Mouse (Mus musculus) embryonic fibroblast, embryonic 13.5 days (primary cell): ENCODE results near the gene 9530003J23Rik. TPM values are rescaled to one million over a fixed set of nuclear protein-coding genes. Genes with fewer than 3 reads are reported as not detected.
"Not testable (repeated sequence)": the region's sequence is repeated elsewhere in the genome, so short reads cannot be mapped to it uniquely, and the experiment has no call there.

ENCODE experiments used
- H3K27ac ChIP-seq: 2 replicates; pipeline ENCODE4 v1.5.1; 2012; ENCODE audit warnings: low read length, control low read depth, inconsistent platforms; ENCODE audit not compliant: insufficient read depth
- H3K4me1 ChIP-seq: 2 replicates; pipeline ENCODE4 v1.6.1; 2011; ENCODE audit warnings: low read length; ENCODE audit not compliant: control insufficient read depth, insufficient read depth
- H3K4me3 ChIP-seq: 2 replicates; pipeline ENCODE4 v1.5.1; 2011; ENCODE audit warnings: mild to moderate bottlenecking, control low read depth, low read length; ENCODE audit not compliant: insufficient read depth
- CTCF ChIP-seq: IDR thresholded peaks from 2 replicates; pipeline ENCODE4 v1.5.1; 2011; ENCODE audit warnings: mild to moderate bottlenecking, control low read depth, low read length, moderate library complexity, borderline replicate concordance; ENCODE audit not compliant: insufficient read depth
- POLR2A ChIP-seq: IDR thresholded peaks from 2 replicates; pipeline ENCODE4 v1.6.1; 2011; ENCODE audit warnings: low read depth, mild to moderate bottlenecking, control low read depth, low read length, moderate library complexity
- polyA plus RNA-seq: library from polyadenylated mRNA; stranded (reverse); fragments of >200 nt; gene quantifications from 2 replicates; pipeline ENCODE4 v1.2.4, GENCODE M21; 2011; ENCODE audit warnings: low read depth; ENCODE audit not compliant: missing spikeins, insufficient read length

9530003J23Rik gene
- polyA plus RNA-seq, 1 experiment, result not detected

DNA sequence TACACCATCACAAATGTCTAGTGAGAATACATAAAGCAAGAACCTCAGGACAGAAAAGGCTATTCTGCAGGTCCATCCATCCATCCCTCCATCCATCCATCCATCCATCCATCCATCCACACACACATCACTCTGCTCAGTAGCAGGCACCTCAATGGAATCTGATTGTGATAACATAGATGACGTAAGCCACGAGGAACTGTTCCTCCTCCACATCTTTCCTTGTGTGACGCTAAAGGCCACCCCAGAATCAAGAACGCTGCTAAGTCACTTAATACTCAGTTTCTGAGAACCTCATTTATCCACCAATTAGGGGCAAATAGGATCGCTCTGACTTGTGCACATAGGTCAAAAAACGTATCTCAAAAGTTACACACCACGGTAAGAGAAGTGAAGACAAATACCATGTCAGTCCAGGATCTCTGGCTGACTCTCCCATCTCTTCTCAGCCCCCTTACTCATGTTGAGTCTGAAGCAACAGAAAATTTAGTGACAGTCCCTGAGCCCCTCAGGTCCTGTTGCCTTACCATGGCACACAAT, 42.9 kb upstream of the 9530003J23Rik start:
- TF ChIP-seq POLR2A, result no peak
- TF ChIP-seq CTCF, result no peak
- no peak overlapping the region for H3K4me3 ChIP-seq

DNA sequence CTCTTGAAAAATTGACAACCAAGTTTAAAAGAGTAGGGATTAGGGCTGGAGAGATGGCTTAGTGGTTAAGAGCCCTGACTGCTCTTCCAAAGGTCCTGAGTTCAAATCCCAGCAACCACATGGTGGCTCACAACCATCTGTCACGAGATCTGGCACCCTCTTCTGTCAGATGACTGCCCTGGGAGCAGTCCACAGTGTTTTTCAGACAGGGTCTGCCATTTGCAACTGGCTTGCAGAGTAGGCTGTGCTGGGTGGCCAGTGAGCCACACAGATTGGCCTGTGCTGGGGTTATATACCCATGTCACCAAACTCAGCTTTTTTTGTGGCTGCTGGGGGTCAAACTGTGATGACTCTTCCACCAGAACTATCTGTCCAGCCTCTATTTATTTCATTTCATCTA, 41.5 kb upstream of the 9530003J23Rik start:
- TF ChIP-seq CTCF (no peak), POLR2A (no peak)
- no peaks in the 10 kb centered on the region for H3K4me1 ChIP-seq

More for the DNA sequence above, 42.9 kb upstream of the 9530003J23Rik start:
- H3K27ac ChIP-seq, result no peak overlapping the region
- H3K4me1 ChIP-seq, result no peaks in the 10 kb centered on the region

DNA sequence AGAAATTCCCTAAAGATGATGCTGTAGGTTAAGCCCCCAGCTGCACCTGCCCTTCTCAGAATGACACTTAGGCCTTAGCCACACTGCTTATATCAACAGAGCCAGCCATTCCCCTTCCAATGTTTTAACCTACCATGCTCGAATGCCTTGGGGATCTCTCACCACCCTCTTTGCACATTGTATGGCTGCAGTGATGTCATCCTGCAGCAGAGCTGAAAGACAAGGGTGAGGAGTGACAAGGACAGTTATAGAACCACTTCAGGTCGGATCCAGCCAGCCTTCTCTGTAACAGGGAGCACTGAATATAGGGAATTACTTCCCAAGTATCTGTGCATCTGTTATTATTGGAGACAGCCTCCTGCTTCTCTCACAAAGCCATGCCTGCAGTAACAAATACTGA, 40.0 kb upstream of the 9530003J23Rik start:
- not testable (repeated sequence) for H3K27ac ChIP-seq, H3K4me3 ChIP-seq, H3K4me1 ChIP-seq

More for the DNA sequence above, 41.5 kb upstream of the 9530003J23Rik start:
- Histone ChIP-seq H3K4me3 (no peak overlapping the region), H3K27ac (no peak overlapping the region)

DNA sequence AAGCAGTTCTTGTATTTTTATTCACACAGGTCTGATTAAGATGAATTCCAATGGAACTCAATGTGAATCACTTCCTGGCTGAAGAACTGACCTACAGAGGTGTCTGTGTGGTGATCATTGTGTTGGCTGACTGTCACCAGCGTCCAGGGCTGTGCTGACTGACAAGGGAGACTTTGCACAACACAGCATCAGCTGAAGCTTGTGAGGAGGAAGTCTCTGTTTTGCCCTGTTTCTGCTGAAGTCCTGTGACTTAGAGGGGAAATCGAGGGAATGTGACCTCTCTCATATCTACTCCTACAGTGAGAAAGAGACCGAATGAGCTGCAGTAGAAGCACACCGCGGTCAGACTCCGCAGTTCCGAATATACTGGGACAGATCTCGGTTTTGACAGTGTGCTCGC, 39.3 kb upstream of the 9530003J23Rik start:
- not testable (repeated sequence) for H3K27ac ChIP-seq, H3K4me1 ChIP-seq, H3K4me3 ChIP-seq

- Histone ChIP-seq H3K27ac (no peak overlapping the region), H3K4me1 (no peaks in the 10 kb centered on the region), H3K4me3 (no peak overlapping the region)
- no peak for TF ChIP-seq CTCF
- no peak for TF ChIP-seq POLR2A
Observed at GRCm38 (mm10) chr10:117275681-117276369, 37.3 kb upstream of the 9530003J23Rik start.

DNA sequence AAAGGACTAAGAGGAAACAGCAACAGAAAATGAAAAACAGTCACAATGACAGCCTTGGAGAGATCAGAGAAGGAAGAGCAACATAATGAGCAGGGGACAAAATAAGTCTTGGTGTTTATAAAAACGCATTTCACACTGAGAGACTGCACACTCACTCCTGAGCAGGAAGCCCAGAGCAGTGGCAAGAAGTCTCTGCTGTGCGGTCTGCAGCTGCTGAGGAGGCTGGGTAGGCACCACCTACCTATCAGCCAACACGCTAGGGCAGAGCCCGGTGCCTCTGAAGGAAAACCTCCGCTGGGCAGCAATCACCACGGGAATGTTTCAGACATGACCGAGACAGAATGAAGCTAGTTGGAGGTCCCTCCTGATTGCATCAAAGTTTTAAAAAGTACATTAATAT, 36.1 kb upstream of the 9530003J23Rik start:
- H3K4me1 ChIP-seq, H3K27ac ChIP-seq, H3K4me3 ChIP-seq: not testable (repeated sequence)

DNA sequence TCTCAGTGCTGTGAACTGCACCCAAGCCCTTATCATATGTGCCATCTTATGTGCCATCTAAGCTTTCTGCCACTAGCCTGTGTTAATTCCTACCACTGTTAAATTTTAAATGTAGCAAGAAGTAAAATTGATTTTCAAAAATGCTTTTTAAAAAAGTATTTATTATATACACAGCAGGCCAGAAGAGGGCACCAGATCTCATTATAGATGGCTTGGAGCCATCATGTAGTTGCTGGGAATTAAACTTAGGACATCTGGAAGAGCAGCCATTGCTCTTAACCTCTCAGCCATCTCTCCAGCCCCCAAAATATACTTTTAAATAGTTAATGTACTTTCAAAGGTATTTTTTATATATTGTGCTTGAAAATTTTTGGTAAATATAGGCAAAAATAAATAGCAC, 33.5 kb upstream of the 9530003J23Rik start:
- Histone ChIP-seq H3K27ac (no peak overlapping the region), H3K4me3 (no peak overlapping the region), H3K4me1 (no peaks in the 10 kb centered on the region)
- TF ChIP-seq CTCF (no peak), POLR2A (no peak)

GRCm38 (mm10) chr10:117259870-117260269, 21.4 kb upstream of the 9530003J23Rik start:
- Histone ChIP-seq H3K27ac (no peak overlapping the region), H3K4me1 (no peaks in the 10 kb centered on the region)
- no peak for TF ChIP-seq POLR2A
- TF ChIP-seq CTCF, result no peak

DNA sequence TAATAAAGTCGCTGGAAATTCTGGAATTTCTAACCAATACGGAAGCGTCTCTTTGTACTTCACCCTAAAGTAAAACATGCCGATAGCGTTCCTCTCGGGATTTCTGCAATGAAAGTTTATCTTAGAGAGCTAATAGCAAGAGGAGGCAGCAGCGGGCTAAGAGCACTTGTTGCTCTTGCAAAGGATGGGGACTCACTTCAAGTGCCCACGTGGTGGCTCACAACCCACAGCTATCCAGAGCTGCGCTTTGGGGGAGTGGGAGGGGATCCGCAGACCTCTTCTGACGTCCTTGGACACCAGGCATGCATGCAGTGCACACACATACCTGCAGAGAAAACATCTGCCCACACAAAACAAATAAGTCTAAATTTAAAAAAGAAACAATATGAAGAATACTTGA, 2.6 kb downstream of the 9530003J23Rik start:
- no peaks in the 10 kb centered on the region for H3K4me1 ChIP-seq
- H3K27ac ChIP-seq, result no peak overlapping the region
- no peak overlapping the region for H3K4me3 ChIP-seq
- TF ChIP-seq CTCF (no peak), POLR2A (no peak)

More at GRCm38 (mm10) chr10:117259870-117260269, 21.4 kb upstream of the 9530003J23Rik start:
- H3K4me3 ChIP-seq, result no peak overlapping the region

DNA sequence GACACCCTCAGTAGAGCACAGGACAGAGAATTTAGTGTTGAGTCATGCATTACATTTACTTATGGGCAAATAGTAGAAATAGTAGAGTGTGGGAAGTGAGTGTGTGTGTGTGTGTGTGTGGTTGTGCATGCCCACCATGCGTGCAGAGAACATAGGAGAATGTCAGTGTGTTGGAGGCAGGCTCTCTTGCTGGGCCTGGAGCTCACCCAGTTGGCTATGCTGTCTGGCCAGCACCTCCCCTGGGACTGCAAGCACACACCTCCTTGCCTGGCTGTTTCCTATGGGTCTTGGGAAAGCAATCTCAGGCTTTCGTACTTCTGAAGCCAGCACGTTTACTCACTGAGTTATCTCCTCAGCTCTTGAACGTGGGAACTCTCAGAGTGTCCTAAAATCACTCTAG, 3.7 kb downstream of the 9530003J23Rik start:
- no peak for TF ChIP-seq POLR2A
- no peak for TF ChIP-seq CTCF
- Histone ChIP-seq H3K4me3 (no peak overlapping the region), H3K4me1 (no peaks in the 10 kb centered on the region), H3K27ac (no peak overlapping the region)

DNA sequence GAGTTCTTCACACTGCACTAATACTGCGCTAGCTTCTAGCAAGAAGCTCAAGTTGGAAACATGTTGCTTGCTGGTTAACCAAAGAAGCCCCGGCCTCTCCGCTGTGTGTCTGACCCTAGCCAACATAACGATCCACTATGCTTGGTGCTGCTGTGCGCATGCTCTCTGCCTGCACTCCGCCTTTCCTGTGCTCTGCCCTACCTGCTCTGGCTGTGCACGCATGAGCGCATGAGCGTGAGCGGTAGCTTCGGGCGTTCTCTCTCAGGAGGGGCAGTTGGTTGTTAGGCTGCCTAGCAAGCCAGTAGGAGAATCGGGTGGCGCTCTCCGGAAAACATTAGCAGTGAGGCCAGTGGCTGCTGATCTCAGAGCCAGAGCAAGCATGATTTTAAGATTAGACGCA, 8.7 kb downstream of the 9530003J23Rik start:
- H3K4me3 ChIP-seq, result no peak overlapping the region
- no peak for TF ChIP-seq CTCF
- TF ChIP-seq POLR2A, result no peak
- H3K27ac ChIP-seq, result no peak overlapping the region
- H3K4me1 ChIP-seq, result 0 out of 2 replicates have a peak, but pooled peaks cover 3% of the 10 kb centered on the region
